Mouse (Mus musculus): ENCODE data around the gene Bet1.

The Bet1 gene

DNA sequence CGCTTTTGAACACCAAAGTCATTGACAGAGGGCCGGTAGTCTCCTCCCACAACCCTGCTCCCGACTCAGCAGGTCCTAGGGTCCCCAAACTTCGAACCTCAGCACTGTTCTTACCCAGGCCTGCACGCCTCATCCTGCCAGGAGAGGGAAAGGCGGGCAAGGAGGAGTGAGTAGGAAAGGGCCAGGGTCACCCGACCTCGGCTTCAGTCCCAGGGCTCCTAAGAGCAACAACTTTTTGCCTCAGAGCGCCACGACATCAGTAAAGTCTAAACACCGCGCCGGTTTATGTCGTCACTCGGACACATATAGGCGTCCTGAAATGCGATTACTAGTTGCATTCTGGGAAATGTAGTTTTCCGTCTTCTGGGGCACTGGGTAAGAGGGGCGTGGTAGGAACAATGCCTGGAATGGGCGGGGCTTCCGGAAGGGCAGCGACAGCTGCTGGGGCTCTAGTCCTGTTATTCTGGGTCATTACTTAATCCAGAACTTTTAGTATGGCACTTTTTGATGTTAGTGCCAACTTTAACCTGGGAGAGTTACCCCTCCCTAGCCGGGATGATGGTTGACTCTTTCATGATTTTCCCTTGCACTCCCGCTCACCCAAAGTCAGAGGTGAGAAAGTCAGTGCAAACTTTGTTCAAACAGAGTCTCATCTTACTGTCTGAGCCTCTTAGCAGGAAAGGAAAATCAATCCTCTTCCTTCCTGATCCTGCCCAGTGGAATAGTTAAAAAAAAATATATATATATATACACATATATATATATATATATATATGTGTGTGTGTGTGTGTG, at the start of gene Bet1:
Bet1 (minus strand) TSS at position 310 of the 792 bp plus-strand sequence.
- peak; percentile 94 for DNase-seq

DNA sequence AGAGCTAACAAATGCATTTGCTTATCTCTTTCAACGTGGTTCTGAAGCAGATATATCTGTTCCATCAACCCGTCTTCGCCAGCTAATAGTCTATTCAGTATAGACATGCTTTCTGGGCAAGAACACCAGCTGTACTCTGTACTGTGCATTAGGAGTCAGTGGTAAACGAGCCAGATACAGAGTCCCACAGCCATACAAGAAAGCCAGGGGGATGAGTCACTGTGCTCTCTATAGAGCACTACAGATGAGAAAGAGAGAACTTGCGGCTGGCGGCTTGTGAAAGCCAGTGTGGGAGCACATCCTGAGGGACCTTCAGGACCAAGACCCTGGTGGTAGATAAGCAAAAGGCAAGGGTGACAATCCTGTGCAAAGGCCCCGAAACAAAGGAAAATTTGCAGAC, 45.5 kb upstream of the Bet1 start:
- DNase-seq, result no peak

DNA sequence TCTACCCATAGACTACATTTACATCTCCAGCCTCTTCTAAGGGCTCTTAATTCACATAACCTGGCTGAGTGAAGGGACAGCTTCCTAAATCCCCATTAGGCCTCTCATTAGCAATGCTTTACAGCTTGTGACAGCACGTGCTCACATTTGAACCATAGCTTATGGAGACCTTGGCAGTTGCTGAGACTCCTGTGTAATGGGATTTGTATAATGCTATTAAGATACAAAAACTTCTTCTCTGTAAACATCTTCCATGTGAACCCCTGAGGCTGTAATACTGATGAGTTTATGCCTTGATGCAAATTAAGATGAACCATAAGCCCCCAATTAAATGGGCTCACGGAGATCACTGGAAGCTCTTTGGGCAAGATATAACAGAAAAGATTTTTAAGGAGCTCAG, 44.4 kb upstream of the Bet1 start:
- no peak for DNase-seq

DNA sequence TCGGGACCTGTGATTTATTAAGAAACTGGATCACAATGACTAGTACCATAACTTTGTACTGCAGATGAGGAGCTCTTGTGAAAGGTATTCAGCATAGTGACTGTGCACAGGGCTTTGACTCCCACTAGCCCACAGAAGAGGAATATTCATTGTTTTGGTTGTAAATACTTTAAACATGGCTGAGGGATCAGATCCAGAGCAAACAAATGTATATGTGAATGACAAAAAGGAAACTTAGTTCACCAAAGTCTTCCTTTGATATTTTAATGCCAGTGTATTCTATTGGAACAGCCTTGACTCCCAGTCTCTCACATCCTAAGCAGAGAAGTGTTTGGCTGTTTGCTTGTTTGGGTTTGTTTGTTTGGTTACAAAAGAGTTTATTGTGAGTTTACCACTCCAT, 31.8 kb upstream of the Bet1 start:
- DNase-seq, result no peak

GRCm38 (mm10) chr6:4090423-4090822, 3.7 kb upstream of the Bet1 start:
- DNase-seq, result no peak

DNA sequence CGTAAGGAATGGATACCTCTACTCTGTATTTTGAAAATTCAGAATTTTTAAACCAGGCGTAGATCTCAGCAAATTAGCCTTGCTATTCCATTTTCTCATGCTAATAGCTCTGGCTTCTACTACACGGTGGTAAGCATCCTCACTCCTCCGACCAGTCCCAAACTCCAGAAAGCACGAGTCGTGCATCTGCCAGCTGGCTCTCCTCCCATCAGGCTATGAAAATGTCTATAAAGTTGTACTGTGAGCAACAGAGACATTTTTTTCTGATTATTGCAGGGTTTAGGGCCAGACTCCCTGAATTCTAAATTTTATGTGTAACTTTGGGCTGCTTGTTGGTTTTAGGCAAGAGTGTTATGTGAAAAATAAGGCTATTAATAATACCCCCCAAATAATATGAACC, 14.5 kb downstream of the Bet1 start:
- no peak for DNase-seq

DNA sequence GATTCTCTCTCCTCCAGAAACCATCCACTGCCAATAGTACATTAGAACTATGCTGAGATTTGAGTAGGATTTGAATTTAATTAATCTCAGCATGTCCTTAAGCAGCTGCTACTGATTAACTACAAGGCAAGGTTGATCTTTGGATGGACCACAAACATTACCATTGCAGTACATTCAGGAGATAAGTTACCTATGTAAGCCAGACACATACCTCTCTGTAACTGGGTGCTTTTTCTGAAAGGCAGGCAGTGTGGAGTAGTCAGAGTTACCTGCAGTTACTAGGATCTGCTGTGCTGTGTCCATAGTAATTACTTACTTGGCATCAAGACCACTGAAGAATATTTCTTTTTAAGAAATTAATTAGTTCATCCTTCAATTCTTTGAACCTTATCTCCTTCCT, 17.1 kb downstream of the Bet1 start:
- DNase-seq, result no peak

- no peak for DNase-seq
Measured at GRCm38 (mm10) chr6:4054387-4054786, 32.4 kb downstream of the Bet1 start.

DNA sequence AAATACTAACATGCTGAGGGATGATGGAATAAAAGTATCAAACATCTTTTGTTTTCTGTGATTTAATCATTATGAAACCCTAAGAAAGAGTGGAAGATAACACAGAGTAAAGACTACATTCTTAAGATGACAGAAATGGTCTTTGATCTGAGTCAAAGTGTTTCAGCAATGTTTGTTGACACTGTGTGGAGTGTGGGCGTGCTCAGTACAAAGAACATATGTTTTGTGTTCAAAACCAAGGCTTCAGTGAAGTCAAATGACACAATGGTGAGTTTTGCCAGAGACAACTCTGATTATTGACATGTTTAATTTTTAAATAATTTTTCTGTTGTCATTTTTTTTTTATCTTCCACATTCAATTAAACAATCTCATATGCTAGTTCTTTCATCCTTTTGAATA, 33.9 kb downstream of the Bet1 start:
- DNase-seq, result no peak

- DNase-seq, result no peak
Measured at GRCm38 (mm10) chr6:4047200-4047599, 39.6 kb downstream of the Bet1 start.

DNA sequence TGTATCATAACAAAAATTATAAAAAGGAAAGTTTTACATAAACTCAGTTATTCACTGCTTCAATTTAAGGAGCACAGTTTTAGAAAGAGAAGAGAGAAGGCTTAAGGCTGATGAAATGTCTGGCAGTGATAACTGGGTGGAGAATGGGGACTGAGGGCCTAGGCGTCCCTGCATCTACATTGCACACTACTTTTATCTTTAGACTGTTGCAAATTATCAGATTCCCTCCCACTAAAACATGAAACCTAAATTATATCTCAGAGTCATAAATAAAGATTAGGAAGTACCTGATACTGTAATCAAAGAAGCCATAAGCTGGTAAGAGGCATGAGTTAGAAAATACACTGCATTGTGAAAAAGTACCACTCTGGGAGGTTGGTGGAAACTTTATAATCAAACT, 45.0 kb downstream of the Bet1 start:
- no peak for DNase-seq

- no peak for DNase-seq
Measured at GRCm38 (mm10) chr6:4030956-4031355, 55.8 kb downstream of the Bet1 start.
